Mouse (Mus musculus): ENCODE measurements around the gene Mical3.
"Not testable (repeated sequence)": the region's sequence is repeated elsewhere in the genome, so short reads cannot be mapped to it uniquely, and the experiment has no call there.

The Mical3 gene

DNA sequence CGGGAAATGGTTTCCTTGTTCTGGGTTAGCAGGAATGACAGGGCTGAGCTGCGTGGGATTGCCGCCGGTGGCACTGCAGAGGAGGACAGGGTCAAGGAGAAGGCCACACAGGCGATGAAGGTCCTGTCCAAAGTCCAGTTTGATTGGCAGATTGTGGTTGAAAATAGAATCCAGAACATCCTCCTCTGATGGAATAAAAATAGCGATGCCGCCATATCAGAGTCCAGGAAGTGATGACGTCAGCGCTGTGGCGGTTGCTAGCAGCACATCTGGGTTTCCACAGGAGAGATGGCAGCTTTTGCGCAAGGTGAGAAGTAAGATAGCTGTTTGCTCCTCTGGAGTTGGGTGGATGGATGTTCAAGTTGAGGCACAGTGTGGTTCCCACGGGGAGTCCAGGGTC lies 198.2 kb downstream of the Mical3 start:
- DNase-seq (ENCODE audit: low spot score in 2 of 2): no peak

DNA sequence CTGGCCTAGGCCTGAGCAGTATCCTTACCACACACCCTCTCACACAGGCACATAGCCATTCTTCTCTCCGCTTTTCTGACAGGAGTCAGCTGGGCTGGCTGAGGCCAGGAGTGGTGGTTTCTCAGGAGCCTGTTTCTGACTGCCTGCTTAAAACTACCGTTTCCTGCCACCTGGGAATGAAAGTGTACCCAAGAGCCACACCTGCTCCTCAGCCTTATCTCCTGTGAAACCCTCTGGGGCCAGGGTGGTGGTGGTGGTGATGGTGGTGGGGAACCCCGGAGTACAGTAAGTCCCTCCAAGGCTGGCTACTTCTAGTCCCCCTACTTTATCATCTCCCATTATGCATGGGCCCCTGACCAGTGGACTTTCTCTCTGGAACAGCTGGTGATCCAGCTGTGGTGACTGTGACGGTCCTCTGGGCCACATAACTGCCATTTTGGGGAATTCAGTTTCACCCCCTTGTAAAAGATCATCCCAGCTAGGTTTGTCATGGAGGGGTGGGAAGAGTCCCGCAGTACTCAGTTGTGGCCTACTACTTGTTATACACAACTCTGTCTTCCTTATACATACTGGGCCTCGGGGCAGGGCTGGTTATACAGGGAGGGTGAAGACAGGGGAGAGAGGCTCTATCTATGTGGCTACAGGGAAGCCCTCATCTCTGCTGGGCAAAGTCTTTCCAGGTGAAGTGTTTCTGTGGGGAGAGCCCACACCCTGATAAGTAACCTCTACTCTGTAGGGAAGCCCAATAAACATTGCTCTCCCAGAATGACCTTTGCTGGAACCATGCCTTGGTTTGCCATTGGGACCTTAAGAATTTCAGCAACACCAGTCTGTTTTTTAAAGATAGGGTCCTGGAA lies 200.1 kb downstream of the Mical3 start:
- DNase-seq (ENCODE audit: low spot score in 2 of 2): no peak

DNA sequence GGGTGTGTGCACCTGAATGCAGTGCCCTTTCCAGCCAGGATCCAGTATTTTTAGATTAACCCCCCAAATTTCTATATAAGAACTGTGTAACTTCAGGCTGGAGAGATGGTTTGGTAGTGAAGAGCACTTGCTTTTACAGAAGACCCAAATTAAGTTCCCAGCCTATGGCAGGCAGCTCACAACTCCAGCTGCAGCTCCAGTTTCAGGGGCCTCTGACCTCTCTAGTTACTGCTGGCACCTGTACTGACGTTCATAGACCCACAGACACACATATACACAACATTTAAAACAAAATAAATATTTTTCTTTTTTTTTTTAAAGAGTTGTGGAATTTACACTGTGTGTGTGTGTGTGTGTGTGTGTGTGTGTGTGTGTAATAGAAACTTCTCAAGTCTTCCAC lies 201.4 kb downstream of the Mical3 start:
- no peak for DNase-seq (ENCODE audit: low spot score in 2 of 2)

DNA sequence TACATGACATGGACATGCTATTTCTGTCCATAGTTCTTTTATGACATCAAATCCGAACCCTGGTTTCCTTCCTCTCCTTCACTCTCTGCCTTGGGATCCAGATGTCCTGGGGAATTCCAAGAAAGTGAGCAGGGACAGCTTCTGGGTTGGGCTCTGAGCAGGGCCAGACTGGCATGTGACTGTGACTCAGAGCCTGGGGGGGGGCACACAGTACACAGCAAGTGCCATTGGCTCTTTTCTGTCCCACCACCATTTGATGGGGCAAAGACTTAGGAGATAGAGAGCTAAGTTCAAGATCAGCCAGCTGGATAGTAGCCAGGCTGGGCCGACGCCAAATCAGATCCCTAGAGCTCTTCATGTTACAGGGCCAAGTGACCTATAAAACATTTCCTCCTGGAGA lies 203.0 kb downstream of the Mical3 start:
- DNase-seq (ENCODE audit: low spot score in 2 of 2): no peak

DNA sequence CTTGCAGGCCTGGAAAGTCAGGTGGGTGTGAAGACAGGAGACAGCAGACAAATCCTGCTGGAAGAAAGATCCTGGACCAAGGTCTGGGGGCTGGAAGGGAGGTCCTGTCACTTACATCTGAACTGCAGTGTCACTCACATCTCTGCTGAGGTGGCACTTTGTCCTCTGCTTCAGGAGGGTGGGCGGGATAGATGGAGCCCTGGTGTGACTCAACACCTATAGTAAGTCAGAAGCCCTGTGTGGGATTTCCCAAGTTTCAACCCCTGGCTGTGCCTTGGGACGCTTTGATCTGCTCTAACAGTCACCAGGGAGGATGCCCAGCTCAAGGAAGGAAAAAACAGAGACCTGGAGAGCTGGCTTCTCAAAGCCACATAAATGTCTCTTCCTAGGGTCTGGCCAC lies 203.9 kb downstream of the Mical3 start:
- no peak for DNase-seq (ENCODE audit: low spot score in 2 of 2)

DNA sequence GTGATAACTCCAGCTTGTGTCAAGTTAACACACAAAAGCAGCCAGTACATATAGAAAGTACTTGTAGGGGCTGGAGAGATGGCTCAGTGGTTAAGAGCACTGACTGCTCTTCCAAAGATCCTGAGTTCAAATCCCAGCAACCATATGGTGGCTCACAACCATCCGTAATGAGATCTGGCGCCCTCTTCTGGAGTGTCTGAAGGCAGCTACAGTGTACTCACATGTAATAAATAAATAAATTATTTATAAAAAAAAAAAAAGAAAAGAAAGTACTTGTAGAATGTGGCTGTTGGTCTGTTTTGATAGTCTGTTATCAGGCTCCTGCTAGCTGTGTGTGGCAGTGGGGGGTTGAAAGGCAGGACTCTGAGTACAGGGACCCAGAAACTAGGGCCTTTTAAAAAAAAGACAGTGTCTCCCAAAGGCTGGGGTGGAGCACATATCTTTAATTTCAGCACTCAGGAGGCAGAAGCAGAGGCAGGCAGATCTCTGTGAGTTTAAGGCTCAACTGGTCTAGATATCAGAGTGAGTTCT lies 205.9 kb downstream of the Mical3 start:
- DNase-seq (ENCODE audit: low spot score in 2 of 2): not testable (repeated sequence)

DNA sequence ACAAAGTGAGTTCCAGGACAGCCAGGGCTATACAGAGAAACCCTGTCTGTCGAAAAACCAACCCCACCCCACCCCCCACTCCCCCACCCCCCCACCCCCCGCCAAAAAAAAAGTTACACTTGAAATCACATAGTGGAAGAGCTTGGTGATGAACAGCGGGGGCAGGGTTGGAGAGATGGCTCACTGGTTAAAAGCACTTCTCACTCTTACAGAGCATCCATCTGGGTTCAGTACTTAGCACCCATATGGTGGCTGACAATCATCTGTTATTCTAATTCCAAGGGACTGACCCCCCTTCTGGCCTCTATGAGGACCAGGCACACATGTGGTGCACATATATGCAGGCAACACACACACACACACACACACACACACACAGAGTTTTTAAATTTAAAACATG lies 212.8 kb downstream of the Mical3 start:
- DNase-seq (ENCODE audit: low spot score in 2 of 2): no peak

DNA sequence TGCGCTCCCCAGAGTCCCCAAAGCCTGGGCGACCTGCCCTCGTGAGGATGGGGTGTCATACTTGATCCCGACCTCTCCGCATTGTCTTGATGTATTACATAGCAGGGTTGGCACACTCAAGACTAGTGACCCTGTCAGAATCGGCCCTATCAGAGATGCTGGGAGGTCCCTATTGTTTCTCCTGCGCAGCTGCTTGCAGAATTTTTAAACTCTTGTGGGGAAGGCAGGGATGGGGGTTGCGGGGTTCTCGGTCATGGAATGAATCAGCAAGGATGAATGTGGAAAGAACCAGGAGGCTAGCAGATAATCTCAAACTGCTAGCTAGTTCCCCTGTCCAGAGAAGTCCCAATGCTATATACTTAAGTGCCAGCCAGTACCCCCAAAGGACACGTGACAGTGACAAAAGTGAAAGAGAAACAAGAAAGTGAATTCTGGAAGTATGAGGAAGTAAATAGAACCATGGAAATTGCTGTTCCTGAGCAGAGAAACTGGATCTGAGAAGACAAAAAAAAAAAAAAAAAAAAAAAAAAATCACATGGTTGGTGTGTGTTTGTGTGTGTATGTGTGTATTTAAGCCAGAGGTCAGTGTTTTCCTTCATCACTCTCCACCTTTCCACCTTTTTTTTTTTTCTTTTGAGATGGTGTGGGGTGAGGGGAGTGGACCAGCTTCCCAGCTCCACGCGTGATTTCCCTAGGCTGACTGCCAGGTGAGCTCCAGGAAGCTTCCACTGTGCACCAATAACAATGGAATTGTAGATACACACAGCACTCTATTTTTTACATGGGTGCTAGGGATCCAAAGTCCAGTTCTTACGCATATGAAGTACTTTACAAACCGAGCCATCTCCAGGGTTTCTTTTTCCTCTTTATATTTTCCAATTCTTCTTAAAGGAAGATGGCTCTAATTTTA lies 213.6 kb downstream of the Mical3 start:
- not testable (repeated sequence) for DNase-seq (ENCODE audit: low spot score in 2 of 2)

DNA sequence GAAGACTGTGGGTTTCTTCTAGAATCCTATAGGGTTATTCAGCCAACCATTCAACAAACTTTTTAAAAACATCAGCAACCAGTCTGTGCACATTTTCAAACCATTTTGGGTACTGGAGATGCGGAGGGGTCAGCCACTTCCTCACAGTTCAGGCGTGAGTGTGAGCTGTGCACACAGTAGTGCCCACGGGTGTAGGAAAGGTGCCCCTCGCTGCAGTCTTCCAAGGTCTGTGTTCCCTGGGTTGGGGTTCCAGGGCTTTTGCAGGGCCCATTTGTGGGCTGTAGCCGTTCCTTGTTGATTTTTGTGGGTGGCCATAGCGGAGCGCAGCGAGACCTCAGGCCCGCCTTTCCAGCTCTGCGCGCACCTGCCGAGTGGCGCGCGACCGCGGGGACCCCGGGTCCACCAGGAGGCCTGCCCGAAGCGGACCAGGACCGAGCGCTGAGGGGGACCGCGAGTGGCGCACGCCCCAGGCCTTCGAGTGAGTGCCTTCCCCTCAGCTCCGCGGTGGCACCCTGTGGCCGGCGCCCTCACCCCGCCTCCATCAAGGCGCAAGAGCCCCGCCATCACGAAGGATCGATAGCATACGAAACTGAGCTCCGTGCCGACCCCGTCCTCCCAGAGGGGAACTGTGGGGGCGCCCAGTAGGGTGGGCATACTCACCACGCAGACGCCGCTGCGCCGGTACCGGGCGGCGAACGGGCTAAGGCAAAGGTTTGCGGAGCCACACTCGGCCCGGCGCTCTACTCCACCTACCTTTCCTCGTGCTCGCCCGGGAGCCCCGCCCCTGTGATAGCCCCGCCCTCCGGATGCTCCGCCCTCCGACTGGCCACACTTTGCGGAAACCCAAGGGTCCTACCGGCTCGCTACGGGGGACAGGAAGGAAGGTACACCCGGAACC lies 214.5 kb downstream of the Mical3 start, which contains the start of gene Bid:
Gene Bid, minus strand, starts transcription at position 780 of the 898 bp plus-strand sequence.
- peak; percentile 74 to 81 for DNase-seq (ENCODE audit: low spot score in 2 of 2)

DNA sequence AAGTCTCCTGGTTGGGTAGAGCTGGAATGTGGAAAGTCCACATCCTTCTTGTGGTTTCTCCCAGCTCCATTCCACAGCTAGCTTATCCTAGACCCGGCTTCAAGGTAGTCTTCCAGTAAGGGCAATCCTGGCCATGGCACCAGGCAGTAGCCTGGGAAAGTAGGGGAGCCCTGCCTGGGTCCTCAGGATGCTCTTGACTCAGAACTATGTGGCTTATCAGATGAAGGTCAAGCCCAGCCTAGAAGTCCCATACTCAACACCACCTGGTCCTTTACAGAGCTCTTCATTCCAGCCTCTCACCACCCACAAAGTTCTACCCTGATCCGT lies 215.2 kb downstream of the Mical3 start:
- no peak for DNase-seq (ENCODE audit: low spot score in 2 of 2)

DNA sequence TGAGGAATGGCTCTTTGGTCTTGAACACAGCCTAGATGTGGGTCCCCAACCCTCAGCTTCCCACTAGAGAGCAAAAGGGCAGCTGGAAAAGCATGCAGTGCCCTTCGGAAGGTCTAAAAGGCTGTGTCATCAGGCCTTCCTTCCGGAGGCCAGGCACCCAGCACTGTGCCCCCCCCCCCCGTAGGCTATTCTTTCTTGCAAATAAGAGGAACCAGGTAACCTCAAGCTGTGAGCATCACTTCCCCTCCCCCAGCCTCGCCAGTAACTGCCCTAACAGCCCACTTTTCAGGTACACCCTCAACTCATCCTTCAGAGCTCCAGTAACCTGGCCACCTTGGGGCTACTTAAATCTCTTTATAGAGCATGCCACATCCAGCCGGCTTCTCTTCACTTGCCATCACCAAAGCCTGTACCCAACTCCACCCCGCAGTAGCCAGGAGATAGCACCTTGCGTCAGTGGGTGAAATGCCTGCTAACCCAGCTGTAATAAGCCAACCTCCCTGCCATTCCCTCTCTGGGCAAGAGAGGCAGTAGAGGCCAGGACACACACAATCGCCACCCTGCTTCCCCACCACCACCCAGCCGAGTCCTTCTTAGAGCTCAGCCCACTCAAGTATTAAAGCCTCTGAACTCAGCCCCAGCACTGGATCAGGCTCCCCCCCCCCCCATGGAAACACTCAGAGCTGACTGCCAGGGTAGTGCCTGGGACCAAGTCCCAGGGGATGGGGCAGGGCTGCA lies 215.7 kb downstream of the Mical3 start:
- no peak for DNase-seq (ENCODE audit: low spot score in 2 of 2)

DNA sequence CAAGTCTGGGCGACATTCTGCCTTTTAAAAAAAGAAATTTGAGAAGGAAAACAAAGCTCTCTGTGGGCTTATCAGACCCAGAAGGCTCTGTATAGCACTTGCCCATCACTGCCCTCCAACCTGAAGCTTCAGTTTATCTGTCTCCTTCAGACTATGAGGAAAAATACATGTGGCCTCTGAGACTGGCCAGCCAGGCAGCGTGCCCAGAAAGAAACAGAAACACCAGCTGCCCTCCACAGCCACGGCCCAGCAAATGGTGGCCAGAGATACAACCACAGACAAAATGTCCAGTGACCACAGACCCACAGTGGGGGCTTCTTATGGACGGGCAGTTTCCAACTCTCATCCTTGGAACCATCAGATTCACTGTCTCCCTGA lies 216.3 kb downstream of the Mical3 start:
- no peak for DNase-seq (ENCODE audit: low spot score in 2 of 2)

DNA sequence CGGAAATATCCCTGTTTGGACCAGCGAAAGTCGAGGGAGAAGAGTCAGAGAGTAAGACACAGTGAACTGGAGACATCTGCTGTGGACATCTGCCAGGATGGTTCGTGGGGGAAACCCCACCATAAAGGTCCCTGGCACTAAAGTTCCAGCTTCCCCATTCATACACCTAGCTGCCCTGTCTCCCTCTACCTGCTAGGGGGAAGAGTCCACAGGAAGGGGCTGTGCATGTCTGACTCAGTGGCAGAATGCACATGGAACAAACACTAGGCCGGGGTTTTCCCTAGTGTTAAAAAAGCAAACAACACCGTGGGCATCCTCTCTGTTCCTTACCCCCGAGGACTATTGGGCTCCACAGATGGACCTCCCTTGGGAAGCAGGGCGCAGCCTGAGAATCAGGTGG lies 217.0 kb downstream of the Mical3 start:
- no peak for DNase-seq (ENCODE audit: low spot score in 2 of 2)

DNA sequence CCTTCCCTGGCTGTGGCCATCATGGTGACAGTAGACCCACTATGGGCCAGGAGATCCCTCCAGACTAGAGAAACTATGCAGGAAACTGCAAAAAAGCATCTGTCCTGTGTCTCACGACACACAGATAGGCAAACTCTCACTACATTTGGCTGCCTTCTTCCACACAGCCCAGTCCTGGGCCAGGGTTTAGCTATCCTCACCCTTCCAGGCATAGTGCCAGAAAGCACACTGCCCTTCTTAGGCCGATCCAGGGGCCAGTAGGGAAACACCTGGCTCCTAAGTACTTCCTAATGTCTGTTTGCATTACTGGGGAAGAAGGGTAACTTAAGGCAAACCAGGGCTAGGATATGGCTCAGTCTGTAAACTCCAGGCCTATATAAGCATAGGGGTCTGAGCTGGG lies 217.9 kb downstream of the Mical3 start:
- no peak for DNase-seq (ENCODE audit: low spot score in 2 of 2)

DNA sequence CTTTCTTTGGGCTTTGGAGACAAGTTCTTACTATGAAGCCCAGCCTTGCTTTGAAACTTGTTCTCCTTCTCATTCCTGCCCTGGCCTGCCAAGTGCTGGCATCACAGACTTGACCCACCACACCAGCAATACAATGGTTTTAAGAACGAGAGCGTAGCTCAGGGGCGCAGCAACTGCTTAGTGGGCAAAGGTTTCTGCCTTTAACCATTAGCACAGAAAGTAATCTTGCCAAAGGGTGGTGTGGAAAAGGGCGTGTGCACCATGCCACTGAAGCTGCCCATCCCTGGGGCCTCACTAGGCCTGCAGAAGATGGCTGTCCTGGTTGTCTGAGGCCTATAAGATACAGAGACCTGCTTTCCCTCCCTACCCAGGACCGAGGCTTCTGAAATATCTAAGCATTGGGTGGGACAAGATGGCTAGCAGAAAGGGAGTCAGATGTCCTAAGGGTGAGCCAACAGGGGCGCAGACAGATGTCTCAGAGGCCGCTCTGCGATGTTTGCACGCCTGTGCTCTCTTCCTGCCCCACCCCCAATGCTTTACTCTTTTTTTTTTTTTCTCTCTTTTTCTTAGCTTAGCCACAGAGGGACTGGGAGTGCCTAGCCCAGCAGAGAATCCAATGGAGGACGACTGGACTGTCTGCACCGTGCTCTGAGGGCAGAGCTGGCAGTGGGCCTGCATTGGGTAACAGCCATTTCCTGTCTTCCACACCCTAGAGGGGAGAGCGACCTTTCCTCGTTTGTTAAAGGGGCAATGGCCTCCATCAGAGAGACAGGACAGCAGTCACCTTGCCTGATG lies 219.4 kb downstream of the Mical3 start:
- DNase-seq (ENCODE audit: low spot score in 2 of 2): no peak

DNA sequence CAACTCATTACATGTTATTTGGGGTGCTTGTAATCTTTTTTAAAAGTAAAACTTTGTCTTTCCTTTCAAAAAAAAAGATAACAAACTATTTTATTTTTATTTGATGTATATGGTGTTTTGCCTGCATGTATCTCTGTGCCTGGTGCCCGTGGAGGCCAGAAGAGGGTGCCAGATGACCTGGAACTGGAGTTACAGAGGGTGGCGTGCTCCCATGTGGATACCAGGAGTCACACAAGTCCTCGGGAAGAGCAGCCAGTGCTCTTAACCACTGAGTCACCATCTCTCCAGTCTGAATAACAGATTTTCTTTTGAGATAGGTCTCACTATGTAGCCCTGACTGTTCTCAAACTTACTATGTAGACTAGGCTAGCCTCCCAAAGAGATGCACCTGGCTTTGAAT lies 221.3 kb downstream of the Mical3 start:
- no peak for DNase-seq (ENCODE audit: low spot score in 2 of 2)

DNA sequence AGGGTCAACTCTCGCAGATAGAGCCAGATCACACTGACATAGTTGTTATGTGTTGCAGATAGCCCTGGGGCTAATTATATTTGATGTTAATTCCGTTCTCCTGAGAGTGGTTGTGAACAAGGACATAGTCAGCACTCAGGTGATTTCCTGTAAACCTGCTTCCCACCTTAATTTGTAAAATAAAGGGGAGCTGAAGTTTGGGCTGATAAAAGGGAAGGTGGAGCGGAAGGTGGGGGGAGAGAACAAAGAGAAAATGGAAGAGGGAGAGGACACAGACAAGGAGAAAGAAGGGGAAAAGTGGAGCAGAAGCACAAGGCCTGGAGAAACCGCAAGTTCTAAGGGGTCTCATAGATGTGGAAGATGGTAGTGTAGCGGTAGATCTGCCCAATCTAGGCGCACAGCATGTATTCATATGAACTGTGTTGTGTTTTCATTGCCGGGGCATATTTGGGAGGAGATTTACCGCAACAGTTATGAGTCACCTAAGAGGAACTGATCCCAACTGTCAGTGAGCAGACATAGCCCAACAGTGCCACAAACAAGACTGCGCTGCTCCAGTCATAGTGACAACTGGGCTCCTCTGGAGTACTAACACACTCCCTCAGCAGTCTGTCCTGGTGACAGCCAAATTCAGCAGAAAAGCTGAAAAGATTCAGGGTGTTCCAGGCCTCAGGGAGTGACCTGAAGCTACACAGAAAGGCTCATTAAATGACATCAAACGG lies 222.8 kb downstream of the Mical3 start:
- DNase-seq (ENCODE audit: low spot score in 2 of 2): not testable (repeated sequence)

DNA sequence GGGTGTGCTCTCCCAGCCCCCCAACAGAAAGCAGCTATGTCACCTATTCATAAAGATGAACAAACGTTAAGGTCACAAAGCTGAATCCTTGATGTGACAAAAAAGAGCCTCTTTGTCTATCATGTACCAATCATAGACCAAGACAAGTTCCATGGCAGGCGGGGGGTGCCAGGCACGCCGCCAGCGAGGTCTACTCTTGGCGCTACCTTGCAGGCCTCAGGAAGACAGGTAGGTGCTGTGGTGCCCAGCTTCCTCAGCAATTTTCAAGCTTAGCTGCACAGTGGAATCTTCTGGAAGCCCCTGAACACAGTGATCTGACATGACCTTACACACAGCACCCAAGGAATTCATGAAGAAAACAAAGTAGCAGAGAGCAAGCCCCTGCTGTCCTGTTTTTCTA lies 224.3 kb downstream of the Mical3 start:
- no peak for DNase-seq (ENCODE audit: low spot score in 2 of 2)

DNA sequence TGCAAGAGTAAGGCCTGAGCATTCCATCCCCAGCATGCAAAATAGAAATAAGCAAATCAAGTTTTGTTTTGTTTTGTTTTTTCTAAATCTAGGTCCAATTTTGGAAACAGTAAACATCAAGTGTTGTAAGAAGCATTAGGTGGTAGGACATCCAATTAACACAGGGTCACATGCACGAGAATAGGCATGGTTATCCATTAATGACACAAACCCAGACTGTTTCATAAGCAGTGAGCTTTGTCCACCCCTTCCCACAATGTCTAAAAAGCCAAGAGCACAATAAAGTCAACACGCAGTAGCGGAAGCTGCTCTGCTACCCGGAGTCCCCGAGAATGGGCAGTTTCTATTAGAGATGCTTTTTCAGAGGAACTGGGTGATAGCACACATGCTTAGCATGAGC lies 225.7 kb downstream of the Mical3 start:
- no peak for DNase-seq (ENCODE audit: low spot score in 2 of 2)
